Mouse (Mus musculus): ENCODE measurements at regions not wholly inside any gene's neighbourhood (a gene's known extent, or its start where the extent isn't known, plus 50 kb on each side); places are given as distances from the start of the nearest gene placed in this dataset.
A peak's percentile ranks its signal among the peaks of the same experiment; 100 is the strongest.
"Not testable (repeated sequence)": the region's sequence is repeated elsewhere in the genome, so short reads cannot be mapped to it uniquely, and the experiment has no call there.

GRCm38 (mm10) chr5:108903134-108903923 lies 50.9 kb upstream of the Vmn2r9 start:
- H3K4me1 ChIP-seq; H3K27me3 ChIP-seq (replicated peaks); H3K36me3 ChIP-seq; H3K27ac ChIP-seq (replicated peaks); H3K9me3 ChIP-seq (replicated peaks): not testable (repeated sequence)
- H3K4me3 ChIP-seq (replicated peaks) = peak overlapping the region; percentile 33
- H3K9ac ChIP-seq (replicated peaks) = 0 out of 2 replicates have a peak overlapping the region, but pooled peaks have one; percentile 38
- ATAC-seq (ENCODE audit: low FRiP score) = peak; percentile 100
- H3K4me2 ChIP-seq = peak overlapping the region; percentile 53
- 3% methylated on average over 30 of the region's 65 CpGs for WGBS
